Mouse (Mus musculus) limb, embryonic 15.5 days (tissue): ENCODE results near the gene Rnf150. TPM values are rescaled to one million over a fixed set of nuclear protein-coding genes. Genes with fewer than 3 reads are reported as not detected.

Experiments used
- ATAC-seq: fragments of 200-750 bp; cut with Nextera tagmentation; 2 replicates; pipeline ENCODE4 v1.8.0; 2017; ENCODE audit warnings: low read depth, moderate TSS enrichment; ENCODE audit not compliant: insufficient number of reproducible peaks, low FRiP score, low TSS enrichment
- H3K27ac ChIP-seq: fragments of 300-500 bp; sonication (generic); 2 replicates; pipeline ENCODE4 v1.5.1; 2015; ENCODE audit warnings: moderate library complexity, mild to moderate bottlenecking, inconsistent platforms
- H3K27me3 ChIP-seq: fragments of 300-500 bp; sonication (generic); 2 replicates; pipeline ENCODE4 v1.6.1; 2015; ENCODE audit warnings: inconsistent platforms
- H3K36me3 ChIP-seq: fragments of 300-500 bp; sonication (generic); 2 replicates; pipeline ENCODE4 v1.6.1; 2015; ENCODE audit warnings: inconsistent platforms
- H3K4me1 ChIP-seq: fragments of 300-500 bp; sonication (generic); 2 replicates; pipeline ENCODE4 v1.6.1; 2015; ENCODE audit warnings: inconsistent platforms
- H3K4me2 ChIP-seq: fragments of 300-500 bp; sonication (generic); 2 replicates; pipeline ENCODE4 v1.6.1; 2015; ENCODE audit warnings: mild to moderate bottlenecking, inconsistent platforms
- H3K4me3 ChIP-seq: fragments of 300-500 bp; sonication (generic); 2 replicates; pipeline ENCODE4 v1.5.1; 2015; ENCODE audit warnings: mild to moderate bottlenecking, inconsistent platforms
- H3K9ac ChIP-seq: fragments of 300-500 bp; sonication (generic); 2 replicates; pipeline ENCODE4 v1.6.1; 2015; ENCODE audit warnings: inconsistent platforms
- H3K9me3 ChIP-seq: fragments of 300-500 bp; sonication (generic); 2 replicates; pipeline ENCODE4 v1.6.1; 2016; ENCODE audit warnings: inconsistent platforms
- WGBS: fragments of 180-500 bp; shearing (Covaris S2); methylation state at CpG from one replicate; pipeline ENCODE4 v1.1.7; 2015; 5-methylcytosine and 5-hydroxymethylcytosine counted together
- polyA plus RNA-seq: library from polyadenylated mRNA; unstranded; fragments of >200 nt; fragmentation: Nextera tagmentation; extraction: Ambion mirVana; gene quantifications from 2 replicates; pipeline ENCODE4 v1.2.1, GENCODE M21; 2015

Rnf150 gene
- polyA plus RNA-seq, 1 experiment from 2014 or later, result 1.1 TPM

GRCm38 (mm10) chr8:82955162-82955754 lies 92.1 kb downstream of the Rnf150 start:
- WGBS, result 47% methylated on average over 7 of the region's 7 CpGs
- Histone ChIP-seq H3K4me3 (no peak overlapping the region), H3K9ac (no peak overlapping the region), H3K4me2 (no peak overlapping the region), H3K4me1 (0 out of 2 replicates have a peak, but pooled peaks cover 4% of the 10 kb centered on the region), H3K9me3 (no peaks in the 10 kb centered on the region), H3K27me3 (no peaks in the 10 kb centered on the region), H3K36me3 (no peaks in the 10 kb centered on the region), H3K27ac (no peak overlapping the region)
- ATAC-seq, result no peak

GRCm38 (mm10) chr8:82959491-82959890 lies 96.3 kb downstream of the Rnf150 start:
- Histone ChIP-seq H3K9ac (no peak overlapping the region), H3K4me1 (0 out of 2 replicates have a peak, but pooled peaks cover 6% of the 10 kb centered on the region), H3K4me2 (no peak overlapping the region), H3K9me3 (no peaks in the 10 kb centered on the region), H3K4me3 (no peak overlapping the region), H3K36me3 (no peaks in the 10 kb centered on the region), H3K27ac (no peak overlapping the region), H3K27me3 (no peaks in the 10 kb centered on the region)
- no peak for ATAC-seq
- WGBS, result 47% methylated on average over 3 of the region's 3 CpGs

GRCm38 (mm10) chr8:82959980-82960610 lies 96.9 kb downstream of the Rnf150 start:
- no peaks in the 10 kb centered on the region for H3K9me3 ChIP-seq
- no peak overlapping the region for H3K9ac ChIP-seq
- 0 out of 2 replicates have a peak, but pooled peaks cover 5% of the 10 kb centered on the region for H3K4me1 ChIP-seq
- H3K4me3 ChIP-seq, result no peak overlapping the region
- WGBS, result 57% methylated on average over 2 of the region's 2 CpGs
- H3K27me3 ChIP-seq, result no peaks in the 10 kb centered on the region
- no peak overlapping the region for H3K4me2 ChIP-seq
- no peak for ATAC-seq
- H3K36me3 ChIP-seq, result no peaks in the 10 kb centered on the region
- no peak overlapping the region for H3K27ac ChIP-seq

GRCm38 (mm10) chr8:82964537-82964936 lies 101.4 kb downstream of the Rnf150 start:
- no peak overlapping the region for H3K4me2 ChIP-seq
- H3K4me1 ChIP-seq, result peaks cover 17% of the 10 kb centered on the region
- no peak overlapping the region for H3K27ac ChIP-seq
- no peaks in the 10 kb centered on the region for H3K36me3 ChIP-seq
- no peaks in the 10 kb centered on the region for H3K27me3 ChIP-seq
- no peak for ATAC-seq
- 67% methylated on average over 2 of the region's 2 CpGs for WGBS
- H3K9me3 ChIP-seq, result no peaks in the 10 kb centered on the region
- H3K9ac ChIP-seq, result no peak overlapping the region
- H3K4me3 ChIP-seq, result no peak overlapping the region

- Histone ChIP-seq H3K9ac (no peak overlapping the region), H3K4me1 (peaks cover 36% of the 10 kb centered on the region), H3K4me2 (no peak overlapping the region), H3K36me3 (no peaks in the 10 kb centered on the region), H3K27me3 (no peaks in the 10 kb centered on the region), H3K9me3 (no peaks in the 10 kb centered on the region), H3K4me3 (no peak overlapping the region), H3K27ac (peak overlapping the region; percentile 28; the same call in 1 of the 2 replicates)
- ATAC-seq, result peak; percentile 54
- 58% methylated on average over 8 of the region's 8 CpGs for WGBS
Observed at GRCm38 (mm10) chr8:82967879-82968678, 104.9 kb downstream of the Rnf150 start.

- WGBS, result 12% methylated on average over 3 of the region's 3 CpGs
- Histone ChIP-seq H3K27ac (peak overlapping the region; percentile 60), H3K36me3 (no peaks in the 10 kb centered on the region), H3K4me1 (peaks cover 40% of the 10 kb centered on the region), H3K9me3 (no peaks in the 10 kb centered on the region), H3K27me3 (no peaks in the 10 kb centered on the region), H3K4me2 (no peak overlapping the region), H3K4me3 (no peak overlapping the region), H3K9ac (no peak overlapping the region)
- ATAC-seq, result peak; percentile 69
Observed at GRCm38 (mm10) chr8:82969967-82970366, 106.8 kb downstream of the Rnf150 start.

GRCm38 (mm10) chr8:82972812-82973211 lies 109.7 kb downstream of the Rnf150 start:
- H3K36me3 ChIP-seq, result no peaks in the 10 kb centered on the region
- no peak overlapping the region for H3K27ac ChIP-seq
- no peak overlapping the region for H3K4me2 ChIP-seq
- no peak overlapping the region for H3K9ac ChIP-seq
- no peak overlapping the region for H3K4me3 ChIP-seq
- no peak for ATAC-seq
- H3K4me1 ChIP-seq, result peaks cover 35% of the 10 kb centered on the region
- H3K9me3 ChIP-seq, result no peaks in the 10 kb centered on the region
- no peaks in the 10 kb centered on the region for H3K27me3 ChIP-seq
- 58% methylated on average over 3 of the region's 3 CpGs for WGBS

GRCm38 (mm10) chr8:82973331-82973730 lies 110.2 kb downstream of the Rnf150 start:
- Histone ChIP-seq H3K4me2 (no peak overlapping the region), H3K9me3 (no peaks in the 10 kb centered on the region), H3K36me3 (no peaks in the 10 kb centered on the region), H3K9ac (no peak overlapping the region), H3K4me3 (no peak overlapping the region), H3K27ac (no peak overlapping the region), H3K27me3 (no peaks in the 10 kb centered on the region), H3K4me1 (peaks cover 30% of the 10 kb centered on the region)
- WGBS, result 29% methylated on average over 4 of the region's 4 CpGs
- ATAC-seq, result peak; percentile 58; the same call in 1 of the 2 replicates

- H3K9me3 ChIP-seq, result no peaks in the 10 kb centered on the region
- no peak overlapping the region for H3K4me2 ChIP-seq
- no peak overlapping the region for H3K4me3 ChIP-seq
- 48% methylated on average over 4 of the region's 4 CpGs for WGBS
- H3K27me3 ChIP-seq, result no peaks in the 10 kb centered on the region
- H3K27ac ChIP-seq, result no peak overlapping the region
- H3K9ac ChIP-seq, result no peak overlapping the region
- peaks cover 14% of the 10 kb centered on the region; the same call in 1 of the 2 replicates for H3K4me1 ChIP-seq
- no peak for ATAC-seq
- no peaks in the 10 kb centered on the region for H3K36me3 ChIP-seq
Observed at GRCm38 (mm10) chr8:82981244-82981855, 118.2 kb downstream of the Rnf150 start.

- no peak for ATAC-seq
- peaks cover 14% of the 10 kb centered on the region; the same call in 1 of the 2 replicates for H3K4me1 ChIP-seq
- 57% methylated on average over 1 of the region's 1 CpGs for WGBS
Observed at GRCm38 (mm10) chr8:82982873-82983272, 119.7 kb downstream of the Rnf150 start.

GRCm38 (mm10) chr8:82983301-82983700 lies 120.1 kb downstream of the Rnf150 start:
- Histone ChIP-seq H3K36me3 (no peaks in the 10 kb centered on the region), H3K4me2 (no peak overlapping the region), H3K27me3 (no peaks in the 10 kb centered on the region), H3K27ac (no peak overlapping the region), H3K9ac (no peak overlapping the region), H3K4me3 (no peak overlapping the region), H3K9me3 (no peaks in the 10 kb centered on the region), H3K4me1 (peaks cover 14% of the 10 kb centered on the region; the same call in 1 of the 2 replicates)
- ATAC-seq, result no peak
- WGBS, result 63% methylated on average over 5 of the region's 5 CpGs

More at GRCm38 (mm10) chr8:82982873-82983272, 119.7 kb downstream of the Rnf150 start:
- Histone ChIP-seq H3K9ac (no peak overlapping the region), H3K9me3 (no peaks in the 10 kb centered on the region), H3K4me3 (no peak overlapping the region), H3K36me3 (no peaks in the 10 kb centered on the region), H3K4me2 (no peak overlapping the region), H3K27ac (no peak overlapping the region), H3K27me3 (no peaks in the 10 kb centered on the region)
